Mouse (Mus musculus) layer of hippocampus, adult 18-20 months (tissue): ENCODE results near the gene Cbx2. TPM values are rescaled to one million over a fixed set of nuclear protein-coding genes. Genes with fewer than 3 reads are reported as not detected.

Experiments used
- DNase-seq, 2 experiments: peaks; one replicate each; pipeline ENCODE4 v3.0.0; 2022; ENCODE audit warnings: low spot score in 2 of 2
- total RNA-seq, 2 experiments: library from RNA; stranded (reverse); gene quantifications; 2 replicates each; pipeline ENCODE4 v1.2.3; 2021

Cbx2 gene
- total RNA-seq, 2 experiments from 2014 or later, result 2.5 to 2.9 TPM

- DNase-seq, result no peak
Observed at GRCm38 (mm10) chr11:119041750-119042465, 19.1 kb downstream of the Cbx2 start.

GRCm38 (mm10) chr11:119042466-119043272 is 19.9 kb downstream of the Cbx2 start:
- DNase-seq, result no peak

GRCm38 (mm10) chr11:119043273-119043540 is 20.4 kb downstream of the Cbx2 start:
- no peak for DNase-seq

- no peak for DNase-seq
Observed at GRCm38 (mm10) chr11:119043761-119044550, 21.2 kb downstream of the Cbx2 start.

- no peak for DNase-seq
Observed at GRCm38 (mm10) chr11:119044551-119045337, 22.0 kb downstream of the Cbx2 start.

GRCm38 (mm10) chr11:119046601-119047245 is 24.0 kb downstream of the Cbx2 start:
- DNase-seq, result no peak

GRCm38 (mm10) chr11:119047261-119048132 is 24.7 kb downstream of the Cbx2 start:
- no peak for DNase-seq

- no peak for DNase-seq
Observed at GRCm38 (mm10) chr11:119048133-119048510, 25.4 kb downstream of the Cbx2 start.

- no peak for DNase-seq
Observed at GRCm38 (mm10) chr11:119050361-119050760, 27.6 kb downstream of the Cbx2 start.

- no peak for DNase-seq
Observed at GRCm38 (mm10) chr11:119051426-119051825, 28.7 kb downstream of the Cbx2 start.

GRCm38 (mm10) chr11:119051927-119052660 is 29.3 kb downstream of the Cbx2 start:
- no peak for DNase-seq

GRCm38 (mm10) chr11:119052661-119053256 is 30.0 kb downstream of the Cbx2 start:
- DNase-seq, result no peak

- peak; percentile 61 to 78 for DNase-seq
Observed at GRCm38 (mm10) chr11:119053257-119053670, 30.5 kb downstream of the Cbx2 start.

GRCm38 (mm10) chr11:119053738-119054350 is 31.1 kb downstream of the Cbx2 start:
- no peak for DNase-seq

GRCm38 (mm10) chr11:119054351-119055345 is 31.9 kb downstream of the Cbx2 start:
- no peak for DNase-seq

GRCm38 (mm10) chr11:119055571-119056131 is 32.9 kb downstream of the Cbx2 start:
- no peak for DNase-seq
